Mouse (Mus musculus) subcutaneous adipose tissue, adult 2 months (tissue): ENCODE data around the gene Vmn2r96. TPM values are rescaled to one million over a fixed set of nuclear protein-coding genes. Genes with fewer than 3 reads are reported as not detected.

Experiments used
- polyA plus RNA-seq: library from polyadenylated mRNA; depleted of rRNA; stranded (reverse); fragments of >200 nt; gene quantifications from 2 replicates; pipeline ENCODE4 v1.2.3, GENCODE M21; 2012; ENCODE audit warnings: low replicate concordance; rRNA removed

Vmn2r96 gene
- polyA plus RNA-seq: not detected in 2 replicates

DNA sequence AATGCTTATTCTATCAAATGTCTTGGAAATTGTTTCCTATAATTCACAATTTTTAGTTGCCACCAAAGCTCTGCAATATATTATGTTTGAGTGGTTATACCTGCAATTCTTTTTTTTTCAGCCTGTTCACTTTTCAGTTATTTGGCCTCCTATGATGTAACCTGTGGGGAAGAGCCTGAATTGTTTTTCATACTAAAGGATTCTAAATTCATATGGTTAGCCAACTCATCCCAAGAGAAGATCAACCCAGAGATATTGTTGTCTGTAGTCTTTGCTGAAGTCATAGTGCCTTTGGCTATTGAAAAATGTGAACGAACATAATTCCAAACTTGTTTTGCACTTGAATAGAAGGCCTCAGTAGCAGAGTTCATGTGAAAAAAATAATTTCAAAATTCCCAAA is at the start of gene Vmn2r96:
Gene Vmn2r96, plus strand, starts transcription at position 301 of the 400 bp plus-strand sequence.

Other genes with a start within 250 kb of the Vmn2r96 start
- not detected in 2 replicates for gene Vmn2r95, start 149.1 kb upstream of the Vmn2r96 start, polyA plus RNA-seq